Mouse (Mus musculus): ENCODE data around the gene Hps6.
A peak's percentile ranks its signal among the peaks of the same experiment; 100 is the strongest.

Gene Hps6

DNA sequence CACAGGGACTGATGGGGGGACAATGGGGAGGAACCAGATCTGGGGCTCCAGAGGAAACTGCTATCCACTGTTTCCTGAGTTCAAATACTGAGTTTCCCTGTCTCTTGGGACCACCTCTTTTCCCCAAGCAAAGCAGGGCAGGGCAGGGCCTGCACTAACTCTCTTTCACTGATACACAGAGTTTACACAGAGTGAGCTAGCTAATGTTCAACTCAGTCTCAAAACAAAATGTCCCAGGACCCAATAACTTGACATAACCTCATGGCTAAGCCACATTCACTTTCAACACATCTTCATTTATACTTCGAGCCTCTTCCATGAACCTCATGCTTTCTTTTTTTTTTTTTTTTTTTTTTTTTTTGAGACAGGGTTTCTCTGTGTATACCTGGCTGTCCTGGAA lies 26.3 kb downstream of the Hps6 start:
- no peak for DNase-seq (ENCODE audit: low spot score in 2 of 2)

- DNase-seq (ENCODE audit: low spot score in 2 of 2), result no peak
These were observed 27.1 kb downstream of the Hps6 start for GRCm38 (mm10) chr19:46030196-46030983.

DNA sequence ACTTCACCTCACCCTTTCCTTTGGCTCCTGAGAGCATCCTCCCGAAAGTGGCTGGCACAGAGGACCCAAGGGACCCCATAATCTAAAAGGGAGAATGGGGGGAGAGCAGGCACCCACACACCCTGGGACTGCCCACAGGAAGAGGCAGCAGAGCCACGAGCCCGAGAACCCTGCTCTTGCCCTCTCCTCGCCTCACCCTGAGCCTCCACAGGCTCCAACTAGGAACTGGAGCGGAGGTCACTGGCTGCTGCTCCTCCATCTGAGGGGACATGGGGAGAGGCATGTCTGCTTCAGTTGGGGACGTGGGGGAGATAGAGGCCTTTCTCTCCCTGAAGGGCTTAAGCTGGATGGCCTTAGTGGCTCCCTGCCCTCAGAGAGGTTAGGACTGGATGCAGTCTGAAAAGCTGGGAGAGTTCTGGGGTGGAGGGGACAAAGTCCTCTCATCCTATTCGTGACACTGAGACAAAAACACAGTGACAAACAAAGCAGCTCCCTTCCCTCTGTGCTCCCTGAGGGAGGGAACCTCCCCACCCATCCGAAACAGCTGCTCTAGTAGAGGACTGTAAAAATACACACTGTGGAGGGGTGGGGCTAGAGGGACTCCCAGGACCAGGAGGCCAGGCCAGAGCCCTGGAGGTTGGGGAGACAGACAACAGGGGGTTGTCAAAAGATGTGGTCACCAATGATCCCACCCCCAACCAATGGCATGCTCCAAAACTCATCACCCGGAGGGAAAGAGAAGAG lies 28.6 kb downstream of the Hps6 start:
- DNase-seq (ENCODE audit: low spot score in 2 of 2), result no peak

DNA sequence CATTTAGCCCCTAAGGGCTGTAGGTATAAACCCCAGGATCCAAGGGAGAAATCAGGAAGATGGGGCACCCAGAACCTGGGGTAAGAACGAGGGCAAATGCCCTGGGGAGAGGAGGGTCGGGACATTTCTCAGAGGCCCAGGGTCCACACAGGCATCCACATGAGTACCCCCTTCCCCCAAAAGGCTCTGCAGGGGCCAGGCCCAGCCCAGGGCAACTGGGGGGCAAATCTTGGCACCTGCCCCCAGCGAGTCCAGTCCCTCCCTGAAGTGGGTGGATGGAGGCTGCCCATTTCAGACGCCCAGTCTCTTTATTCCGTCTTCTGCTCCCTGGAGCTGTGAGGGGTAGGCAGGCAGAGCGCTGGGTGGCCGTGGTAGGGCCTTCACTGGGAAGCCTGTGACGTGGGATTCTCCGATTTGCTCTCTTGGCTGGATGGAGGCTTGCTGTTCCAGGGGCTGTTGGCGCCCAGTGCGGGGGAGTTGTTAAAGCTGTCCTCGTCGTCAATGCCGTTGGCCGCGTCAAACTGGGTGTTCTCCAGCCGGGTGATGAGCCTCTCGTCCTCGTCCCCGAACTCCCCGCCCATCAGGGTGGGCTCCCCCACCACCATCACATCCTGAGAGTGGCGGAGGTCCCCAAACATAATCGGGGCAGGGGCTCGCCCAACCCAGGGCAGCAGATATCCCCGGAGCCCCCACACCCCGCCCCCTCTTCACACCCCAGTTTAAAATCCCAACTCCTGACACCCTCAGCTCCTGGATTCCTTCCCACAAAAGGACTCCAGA lies 29.6 kb downstream of the Hps6 start:
- no peak for DNase-seq (ENCODE audit: low spot score in 2 of 2)

DNA sequence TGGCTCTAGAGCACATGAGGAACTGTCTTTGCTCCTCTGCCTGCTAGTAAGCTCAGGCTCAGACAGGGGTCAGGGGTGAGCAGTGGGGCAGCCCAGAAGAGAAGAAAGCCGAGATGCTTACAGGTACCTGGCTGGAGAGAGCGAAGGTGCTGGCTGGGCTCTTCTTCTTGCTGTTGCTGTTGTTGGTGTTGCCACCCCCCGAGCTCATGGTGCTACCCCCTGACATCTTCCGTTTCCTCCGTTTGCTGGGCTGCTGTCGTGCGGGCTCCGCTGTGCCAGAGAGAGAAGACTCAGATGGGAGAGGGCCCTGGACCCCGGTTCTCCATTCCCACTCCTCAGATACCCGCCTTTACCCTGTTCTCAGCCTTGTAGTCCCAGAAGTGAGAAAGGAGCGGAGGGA lies 30.6 kb downstream of the Hps6 start:
- no peak for DNase-seq (ENCODE audit: low spot score in 2 of 2)

DNA sequence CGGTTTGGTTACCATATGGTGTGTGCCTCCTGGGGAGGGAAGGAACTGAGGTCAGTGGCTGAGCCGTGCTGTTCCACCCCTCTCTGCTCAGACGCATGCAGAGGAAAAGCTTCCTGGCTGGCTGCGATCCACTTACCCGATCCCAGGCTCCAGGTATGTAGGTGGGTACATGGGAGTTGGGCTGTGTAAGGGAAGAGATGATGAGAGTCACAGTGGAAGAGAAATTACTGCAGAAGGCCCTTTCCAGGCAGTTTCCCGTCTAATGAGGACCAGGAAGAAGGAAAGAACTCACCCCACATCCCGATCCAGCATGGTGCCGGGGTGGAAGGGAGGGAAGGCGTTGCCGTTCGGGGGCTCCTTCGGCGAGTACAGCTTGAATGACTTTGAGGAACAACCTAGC lies 32.7 kb downstream of the Hps6 start:
- DNase-seq (ENCODE audit: low spot score in 2 of 2), result no peak

GRCm38 (mm10) chr19:46036477-46037242 lies 33.4 kb downstream of the Hps6 start:
- DNase-seq (ENCODE audit: low spot score in 2 of 2), result no peak

- no peak for DNase-seq (ENCODE audit: low spot score in 2 of 2)
These were observed 34.1 kb downstream of the Hps6 start for GRCm38 (mm10) chr19:46037243-46037924.

GRCm38 (mm10) chr19:46037925-46038850 lies 34.9 kb downstream of the Hps6 start:
- no peak for DNase-seq (ENCODE audit: low spot score in 2 of 2)

DNA sequence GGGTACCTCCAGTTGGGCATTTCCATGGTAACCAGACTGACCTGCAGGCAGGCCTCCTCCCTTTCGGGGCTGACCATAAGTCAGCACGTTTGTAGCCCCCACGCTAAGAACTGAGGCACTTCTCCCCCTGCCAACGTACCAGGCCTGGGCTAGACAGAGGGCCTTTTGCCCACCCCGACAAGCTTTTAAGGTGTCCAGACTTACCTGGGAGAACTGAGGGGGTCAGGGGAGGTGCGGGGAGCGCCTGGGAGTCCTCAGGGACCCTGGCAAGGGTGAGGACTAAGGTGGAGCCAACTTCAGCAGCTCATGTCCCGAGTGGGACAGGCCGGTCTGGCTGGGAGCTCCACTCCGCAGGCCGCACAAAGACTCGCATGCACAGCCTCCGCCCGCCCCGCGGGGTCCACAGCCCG lies 35.5 kb downstream of the Hps6 start:
- DNase-seq (ENCODE audit: low spot score in 2 of 2), result no peak

- peak in 1 of 2 experiments; percentile 66 for DNase-seq (ENCODE audit: low spot score in 2 of 2)
These were observed 36.2 kb downstream of the Hps6 start for GRCm38 (mm10) chr19:46039478-46039877.

- no peak for DNase-seq (ENCODE audit: low spot score in 2 of 2)
These were observed 37.0 kb downstream of the Hps6 start for GRCm38 (mm10) chr19:46040149-46040902.

DNA sequence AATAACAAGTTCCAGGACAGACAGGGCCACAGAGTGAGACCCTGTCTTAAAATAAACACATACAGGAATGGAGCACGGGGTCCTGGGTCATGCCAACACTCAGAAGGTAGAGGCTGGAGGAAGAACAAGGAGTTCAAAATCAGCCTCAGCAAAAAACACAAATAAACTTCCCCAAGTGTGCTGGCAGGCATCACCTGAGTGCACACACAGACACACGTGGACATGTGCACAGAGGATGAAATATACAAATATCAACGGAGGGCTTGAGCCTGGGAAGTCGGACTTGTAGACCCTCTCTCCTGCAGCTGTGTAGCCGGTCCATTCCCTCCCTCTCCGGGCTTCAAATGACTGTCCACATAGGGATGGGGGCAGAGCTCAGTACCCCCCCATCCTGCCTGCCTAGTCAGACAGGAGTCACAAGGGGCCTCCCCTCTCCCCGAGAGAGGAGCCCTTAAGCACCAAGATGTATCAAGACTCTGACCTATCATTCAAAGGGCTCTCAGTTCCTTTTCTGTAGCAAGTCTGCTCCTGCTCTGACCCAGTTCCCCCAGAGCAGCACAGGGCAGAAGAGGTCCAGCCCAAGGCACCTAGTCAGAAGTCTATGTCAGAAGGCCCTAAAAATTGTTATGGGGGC lies 38.1 kb downstream of the Hps6 start:
- no peak for DNase-seq (ENCODE audit: low spot score in 2 of 2)

DNA sequence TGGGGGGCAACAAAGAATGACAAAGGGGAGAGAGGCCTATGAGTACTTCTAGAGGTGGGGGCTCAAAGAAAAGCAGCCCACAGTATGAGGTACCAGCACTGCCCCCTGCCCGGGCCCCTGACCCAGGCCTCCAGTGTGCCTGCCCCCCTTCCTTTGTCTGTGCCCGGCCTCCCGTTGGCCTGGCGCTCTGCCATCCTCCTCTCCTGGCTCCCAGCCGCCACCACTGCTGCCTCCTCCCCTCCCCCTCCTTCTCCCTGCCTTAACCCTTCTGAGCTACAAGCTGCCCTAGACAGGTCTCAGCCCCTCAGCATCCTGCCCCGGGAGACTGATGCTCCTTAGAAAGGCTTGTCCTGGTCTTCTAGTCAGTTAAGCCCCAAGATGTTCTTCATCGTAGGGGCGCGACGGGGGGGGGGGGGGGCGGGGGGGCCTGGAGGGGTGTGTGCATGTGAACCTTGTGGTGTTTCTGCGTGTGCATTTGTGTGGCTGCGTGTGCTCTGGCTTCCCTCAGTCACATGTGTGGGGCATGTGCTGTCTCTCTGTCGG lies 38.7 kb downstream of the Hps6 start:
- DNase-seq (ENCODE audit: low spot score in 2 of 2), result peak in 1 of 2 experiments; percentile 83

GRCm38 (mm10) chr19:46042476-46043011 lies 39.2 kb downstream of the Hps6 start:
- DNase-seq (ENCODE audit: low spot score in 2 of 2), result peak in 1 of 2 experiments; percentile 60

GRCm38 (mm10) chr19:46043380-46043779 lies 40.1 kb downstream of the Hps6 start:
- no peak for DNase-seq (ENCODE audit: low spot score in 2 of 2)

GRCm38 (mm10) chr19:46044271-46044992 lies 41.1 kb downstream of the Hps6 start, which contains the start of gene Pprc1:
Pprc1 (plus strand) TSS chr19:46044886.
- no peak for DNase-seq (ENCODE audit: low spot score in 2 of 2)
